Mouse (Mus musculus): ENCODE data around the gene Zfp60. TPM values are rescaled to one million over a fixed set of nuclear protein-coding genes. Genes with fewer than 3 reads are reported as not detected.
"Not testable (repeated sequence)": the region's sequence is repeated elsewhere in the genome, so short reads cannot be mapped to it uniquely, and the experiment has no call there.

Zfp60 gene
- polyA plus RNA-seq, 1 experiment from 2014 or later, result 62.5 TPM

- peak; percentile 32 for DNase-seq (ENCODE audit: low spot score)
- Histone ChIP-seq H3K9me3 (replicated peaks; ENCODE audit: control insufficient read depth, low read length) (no peaks in the 10 kb centered on the region), H3K27me3 (ENCODE audit: control insufficient read depth, insufficient read depth, low read length) (no peaks in the 10 kb centered on the region), H3K4me3 (ENCODE audit: low read depth, low read length) (peak overlapping the region; percentile 47), H3K9ac (replicated peaks; ENCODE audit: low read length) (peak overlapping the region; percentile 87), H3K4me1 (ENCODE audit: control insufficient read depth, insufficient read depth, low read length) (no peaks in the 10 kb centered on the region), H3K36me3 (replicated peaks; ENCODE audit: control insufficient read depth, insufficient read depth, low read depth, low read length) (no peaks in the 10 kb centered on the region), H3K4me2 (ENCODE audit: low read depth, low read length) (peak overlapping the region; percentile 56), H3K27ac (replicated peaks; ENCODE audit: low read depth, low read length) (peak overlapping the region; percentile 77)
- WGBS, result 5% methylated on average over 12 of the region's 12 CpGs
- no peak for ATAC-seq (replicated peaks; ENCODE audit: insufficient number of reproducible peaks, low FRiP score, low TSS enrichment, low read depth)
These were observed 757 bp downstream of the Zfp60 start for GRCm38 (mm10) chr7:27731946-27732345.

GRCm38 (mm10) chr7:27732508-27732907, 1.3 kb downstream of the Zfp60 start:
- 79% methylated on average over 6 of the region's 6 CpGs for WGBS
- H3K27ac ChIP-seq (replicated peaks; ENCODE audit: low read depth, low read length), result no peak overlapping the region
- ATAC-seq (replicated peaks; ENCODE audit: insufficient number of reproducible peaks, low FRiP score, low TSS enrichment, low read depth) (no peak), DNase-seq (ENCODE audit: low spot score) (no peak)
- peak overlapping the region; percentile 56 for H3K4me2 ChIP-seq (ENCODE audit: low read depth, low read length)
- H3K4me3 ChIP-seq (ENCODE audit: low read depth, low read length), result peak overlapping the region; percentile 47
- H3K9ac ChIP-seq (replicated peaks; ENCODE audit: low read length), result peak overlapping the region; percentile 87
- no peaks in the 10 kb centered on the region for H3K27me3 ChIP-seq (ENCODE audit: control insufficient read depth, insufficient read depth, low read length)
- H3K9me3 ChIP-seq (replicated peaks; ENCODE audit: control insufficient read depth, low read length), result no peaks in the 10 kb centered on the region
- no peaks in the 10 kb centered on the region for H3K36me3 ChIP-seq (replicated peaks; ENCODE audit: control insufficient read depth, insufficient read depth, low read depth, low read length)
- H3K4me1 ChIP-seq (ENCODE audit: control insufficient read depth, insufficient read depth, low read length), result no peaks in the 10 kb centered on the region

- H3K4me3 ChIP-seq (ENCODE audit: low read depth, low read length), result no peak overlapping the region
- no peaks in the 10 kb centered on the region for H3K9me3 ChIP-seq (replicated peaks; ENCODE audit: control insufficient read depth, low read length)
- no peak overlapping the region for H3K27ac ChIP-seq (replicated peaks; ENCODE audit: low read depth, low read length)
- no peak overlapping the region for H3K9ac ChIP-seq (replicated peaks; ENCODE audit: low read length)
- H3K4me1 ChIP-seq (ENCODE audit: control insufficient read depth, insufficient read depth, low read length), result no peaks in the 10 kb centered on the region
- peaks cover 6% of the 10 kb centered on the region for H3K36me3 ChIP-seq (replicated peaks; ENCODE audit: control insufficient read depth, insufficient read depth, low read depth, low read length)
- no peak overlapping the region for H3K4me2 ChIP-seq (ENCODE audit: low read depth, low read length)
- WGBS, result 59% methylated on average over 5 of the region's 5 CpGs
- ATAC-seq (replicated peaks; ENCODE audit: insufficient number of reproducible peaks, low FRiP score, low TSS enrichment, low read depth) (no peak), DNase-seq (ENCODE audit: low spot score) (no peak)
- H3K27me3 ChIP-seq (ENCODE audit: control insufficient read depth, insufficient read depth, low read length), result no peaks in the 10 kb centered on the region
These were observed 4.3 kb downstream of the Zfp60 start for GRCm38 (mm10) chr7:27735457-27735856.

- 42% methylated on average over 5 of the region's 5 CpGs for WGBS
- H3K4me3 ChIP-seq (ENCODE audit: low read depth, low read length), result no peak overlapping the region
- ATAC-seq (replicated peaks; ENCODE audit: insufficient number of reproducible peaks, low FRiP score, low TSS enrichment, low read depth), result no peak
These were observed 25.3 kb downstream of the Zfp60 start for GRCm38 (mm10) chr7:27756351-27757047.

GRCm38 (mm10) chr7:27757048-27757375, 25.8 kb downstream of the Zfp60 start:
- Histone ChIP-seq H3K9ac (replicated peaks; ENCODE audit: low read length) (no peak overlapping the region), H3K27me3 (ENCODE audit: control insufficient read depth, insufficient read depth, low read length) (no peaks in the 10 kb centered on the region), H3K9me3 (replicated peaks; ENCODE audit: control insufficient read depth, low read length) (no peaks in the 10 kb centered on the region), H3K36me3 (replicated peaks; ENCODE audit: control insufficient read depth, insufficient read depth, low read depth, low read length) (no peaks in the 10 kb centered on the region), H3K27ac (replicated peaks; ENCODE audit: low read depth, low read length) (no peak overlapping the region), H3K4me3 (ENCODE audit: low read depth, low read length) (no peak overlapping the region), H3K4me2 (ENCODE audit: low read depth, low read length) (no peak overlapping the region), H3K4me1 (ENCODE audit: control insufficient read depth, insufficient read depth, low read length) (no peaks in the 10 kb centered on the region)
- DNase-seq (ENCODE audit: low spot score), result no peak
- WGBS, result 35% methylated on average over 3 of the region's 3 CpGs
- no peak for ATAC-seq (replicated peaks; ENCODE audit: insufficient number of reproducible peaks, low FRiP score, low TSS enrichment, low read depth)

More at GRCm38 (mm10) chr7:27756351-27757047, 25.3 kb downstream of the Zfp60 start:
- DNase-seq (ENCODE audit: low spot score), result no peak
- Histone ChIP-seq H3K36me3 (replicated peaks; ENCODE audit: control insufficient read depth, insufficient read depth, low read depth, low read length) (peaks cover under 1% of the 10 kb centered on the region; the same call in 1 of the 2 replicates), H3K4me2 (ENCODE audit: low read depth, low read length) (no peak overlapping the region), H3K27ac (replicated peaks; ENCODE audit: low read depth, low read length) (no peak overlapping the region), H3K4me1 (ENCODE audit: control insufficient read depth, insufficient read depth, low read length) (no peaks in the 10 kb centered on the region), H3K27me3 (ENCODE audit: control insufficient read depth, insufficient read depth, low read length) (no peaks in the 10 kb centered on the region), H3K9ac (replicated peaks; ENCODE audit: low read length) (no peak overlapping the region), H3K9me3 (replicated peaks; ENCODE audit: control insufficient read depth, low read length) (no peaks in the 10 kb centered on the region)

GRCm38 (mm10) chr7:27765176-27765886, 34.1 kb downstream of the Zfp60 start:
- Histone ChIP-seq H3K9me3 (replicated peaks; ENCODE audit: control insufficient read depth, low read length) (no peaks in the 10 kb centered on the region), H3K27me3 (ENCODE audit: control insufficient read depth, insufficient read depth, low read length) (no peaks in the 10 kb centered on the region), H3K4me1 (ENCODE audit: control insufficient read depth, insufficient read depth, low read length) (no peaks in the 10 kb centered on the region), H3K4me2 (ENCODE audit: low read depth, low read length) (peak overlapping the region; percentile 44), H3K36me3 (replicated peaks; ENCODE audit: control insufficient read depth, insufficient read depth, low read depth, low read length) (no peaks in the 10 kb centered on the region), H3K4me3 (ENCODE audit: low read depth, low read length) (peak overlapping the region; percentile 23), H3K9ac (replicated peaks; ENCODE audit: low read length) (no peak overlapping the region; the same call in 1 of the 2 replicates), H3K27ac (replicated peaks; ENCODE audit: low read depth, low read length) (no peak overlapping the region)
- 10% methylated on average over 17 of the region's 17 CpGs for WGBS
- ATAC-seq (replicated peaks; ENCODE audit: insufficient number of reproducible peaks, low FRiP score, low TSS enrichment, low read depth) (no peak; the same call in 1 of the 2 replicates), DNase-seq (ENCODE audit: low spot score) (peak; percentile 40)

GRCm38 (mm10) chr7:27789306-27789705, 58.1 kb downstream of the Zfp60 start:
- ATAC-seq (replicated peaks; ENCODE audit: insufficient number of reproducible peaks, low FRiP score, low TSS enrichment, low read depth), result no peak
- no peaks in the 10 kb centered on the region for H3K27me3 ChIP-seq (ENCODE audit: control insufficient read depth, insufficient read depth, low read length)
- no peaks in the 10 kb centered on the region for H3K36me3 ChIP-seq (replicated peaks; ENCODE audit: control insufficient read depth, insufficient read depth, low read depth, low read length)
- no peak overlapping the region for H3K27ac ChIP-seq (replicated peaks; ENCODE audit: low read depth, low read length)
- H3K4me2 ChIP-seq (ENCODE audit: low read depth, low read length), result no peak overlapping the region
- H3K9ac ChIP-seq (replicated peaks; ENCODE audit: low read length), result no peak overlapping the region
- H3K9me3 ChIP-seq (replicated peaks; ENCODE audit: control insufficient read depth, low read length), result peaks cover 4% of the 10 kb centered on the region; the same call in 1 of the 2 replicates
- WGBS, result 85% methylated on average over 5 of the region's 5 CpGs
- DNase-seq (ENCODE audit: low spot score), result no peak
- H3K4me3 ChIP-seq (ENCODE audit: low read depth, low read length), result no peak overlapping the region
- no peaks in the 10 kb centered on the region for H3K4me1 ChIP-seq (ENCODE audit: control insufficient read depth, insufficient read depth, low read length)

GRCm38 (mm10) chr7:27793865-27794264, 62.7 kb downstream of the Zfp60 start:
- H3K27ac ChIP-seq (replicated peaks; ENCODE audit: low read depth, low read length); H3K9me3 ChIP-seq (replicated peaks; ENCODE audit: control insufficient read depth, low read length); ATAC-seq (replicated peaks; ENCODE audit: insufficient number of reproducible peaks, low FRiP score, low TSS enrichment, low read depth); DNase-seq (ENCODE audit: low spot score); H3K27me3 ChIP-seq (ENCODE audit: control insufficient read depth, insufficient read depth, low read length); H3K4me1 ChIP-seq (ENCODE audit: control insufficient read depth, insufficient read depth, low read length); H3K4me3 ChIP-seq (ENCODE audit: low read depth, low read length); H3K4me2 ChIP-seq (ENCODE audit: low read depth, low read length); H3K9ac ChIP-seq (replicated peaks; ENCODE audit: low read length); H3K36me3 ChIP-seq (replicated peaks; ENCODE audit: control insufficient read depth, insufficient read depth, low read depth, low read length): not testable (repeated sequence)
- WGBS, result 72% methylated on average over 3 of the region's 3 CpGs

All from embryonic facial prominence, embryonic 11.5 days (tissue).